Mouse (Mus musculus) granulocyte monocyte progenitor cell, adult 5-6 weeks (primary cell): ENCODE data around the gene Katna1. TPM values are rescaled to one million over a fixed set of nuclear protein-coding genes. Genes with fewer than 3 reads are reported as not detected.
A peak's percentile ranks its signal among the peaks of the same experiment; 100 is the strongest.

Experiments used
- ATAC-seq: replicated peaks from 2 replicates; pipeline ENCODE4 v1.8.0; 2016; ENCODE audit warnings: mild to moderate bottlenecking, moderate TSS enrichment, inconsistent platforms; ENCODE audit not compliant: poor library complexity, severe bottlenecking
- total RNA-seq, 2 experiments: library from RNA; stranded (forward) in 1 of 2; stranded (reverse) in 1 of 2; fragments of 200-712, 200-1000 nt in 1 of 2; fragments of >200 nt in 1 of 2; fragmentation: Nextera tagmentation in 1 of 2; gene quantifications; 2 replicates each; pipeline ENCODE4 v1.2.3; 2014 to 2017

The Katna1 gene
- total RNA-seq, 2 experiments from 2014 or later: 42.5 to 61.3 TPM

DNA sequence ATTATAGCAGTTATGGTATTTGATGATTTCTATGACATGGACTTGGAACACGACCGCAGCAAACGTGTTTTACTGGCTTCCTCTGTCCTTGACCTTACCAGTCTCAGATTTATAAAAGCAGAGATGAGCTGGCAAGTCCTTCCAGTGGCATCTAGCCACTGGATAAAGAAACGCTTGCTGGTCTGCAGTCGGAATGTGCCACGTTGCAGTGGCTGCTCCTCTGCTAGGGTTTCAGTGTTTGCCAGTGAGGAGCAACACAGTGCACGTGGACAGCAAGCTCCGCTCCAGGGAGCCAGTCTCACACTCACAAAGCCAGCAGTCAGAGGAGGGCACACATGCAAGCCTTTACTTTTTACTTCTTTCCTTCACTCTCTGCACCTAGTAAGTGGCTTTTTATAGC is 49.6 kb downstream of the Katna1 start:
- no peak for ATAC-seq

DNA sequence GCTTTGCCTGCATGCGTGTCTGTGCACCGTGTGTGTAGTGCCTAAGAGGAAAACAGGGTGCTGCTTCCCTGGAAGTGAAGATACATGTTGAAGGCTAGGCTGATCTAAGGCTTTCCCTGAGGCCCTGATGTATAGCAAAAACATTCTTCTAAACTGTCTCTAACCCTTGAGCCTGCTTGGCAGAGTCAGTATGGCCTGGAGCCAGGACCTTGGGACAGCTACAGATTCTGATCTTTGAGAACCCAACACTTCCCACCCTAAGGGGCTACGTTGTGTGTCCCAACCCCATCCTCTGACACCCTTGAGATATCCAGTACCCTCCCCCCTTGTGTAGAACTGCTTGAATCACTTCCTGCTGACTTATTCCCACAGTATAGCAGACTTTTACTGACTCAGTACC is 52.6 kb downstream of the Katna1 start:
- ATAC-seq: no peak

DNA sequence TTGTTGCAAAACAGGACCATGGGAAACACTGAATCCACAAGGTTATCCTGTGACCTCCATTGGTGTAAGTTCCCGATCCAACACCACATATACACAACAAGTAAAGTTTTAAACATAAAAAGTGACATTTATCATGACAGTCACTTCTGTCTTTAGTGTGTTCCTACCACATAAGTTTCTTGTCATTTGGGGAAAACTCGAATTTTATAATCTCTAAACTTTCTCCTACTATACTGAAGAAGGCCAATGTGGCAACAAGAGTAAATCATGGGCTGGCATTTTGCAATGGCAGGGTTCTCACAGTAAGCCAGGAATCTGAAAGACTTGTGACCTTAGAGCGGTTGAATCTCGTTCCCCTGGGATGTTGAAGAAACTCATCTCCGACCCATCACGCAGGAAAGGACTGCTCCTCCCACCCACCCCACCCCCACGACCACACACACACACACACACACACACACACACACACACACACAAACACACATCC is 54.0 kb downstream of the Katna1 start:
- ATAC-seq: no peak

DNA sequence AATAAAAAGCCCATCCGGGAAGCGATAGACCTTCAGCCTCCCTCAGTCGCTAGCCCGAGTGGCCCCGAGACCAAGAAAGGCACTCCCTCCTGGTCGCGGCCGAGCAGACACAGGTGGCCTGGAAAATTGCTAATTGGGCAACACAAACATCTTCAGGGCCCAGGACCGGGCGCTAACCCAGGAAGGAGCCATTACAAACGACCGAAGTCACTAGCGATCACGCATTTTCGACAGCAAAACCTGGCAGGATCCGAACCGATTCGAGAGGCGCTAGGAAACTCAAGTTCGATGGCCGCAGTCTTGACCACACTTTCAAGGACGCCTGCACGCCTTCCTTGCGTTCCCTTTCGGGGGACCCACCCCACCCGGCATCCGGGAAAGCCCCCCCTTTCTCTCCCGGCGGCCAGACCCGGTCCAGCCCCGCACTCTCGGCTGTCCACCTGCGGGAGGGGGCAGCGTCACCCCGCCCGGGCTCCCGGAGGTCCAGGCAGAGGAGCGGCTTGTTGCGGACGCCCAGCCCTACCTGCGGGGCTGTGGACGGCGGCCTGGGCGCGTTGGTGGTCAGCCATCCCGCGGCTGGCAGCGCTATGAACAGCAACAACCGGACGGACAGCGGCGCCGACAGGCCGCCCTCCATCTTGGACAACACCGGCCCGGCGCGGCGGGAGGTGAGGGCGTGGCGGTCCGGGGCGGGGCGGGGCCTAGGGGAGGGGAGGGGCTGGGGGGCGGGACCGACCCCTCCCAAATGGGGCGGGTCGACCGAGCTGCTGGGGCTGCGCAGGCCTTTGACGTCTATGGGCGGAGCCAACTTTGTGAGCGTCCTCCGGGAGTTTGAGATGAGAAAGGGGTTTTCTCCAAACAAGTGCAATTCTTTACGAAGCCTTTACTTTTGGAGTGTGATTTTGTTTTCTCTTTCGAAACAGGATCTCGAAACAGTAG is 54.7 kb downstream of the Katna1 start:
- ATAC-seq: peak; percentile 94

DNA sequence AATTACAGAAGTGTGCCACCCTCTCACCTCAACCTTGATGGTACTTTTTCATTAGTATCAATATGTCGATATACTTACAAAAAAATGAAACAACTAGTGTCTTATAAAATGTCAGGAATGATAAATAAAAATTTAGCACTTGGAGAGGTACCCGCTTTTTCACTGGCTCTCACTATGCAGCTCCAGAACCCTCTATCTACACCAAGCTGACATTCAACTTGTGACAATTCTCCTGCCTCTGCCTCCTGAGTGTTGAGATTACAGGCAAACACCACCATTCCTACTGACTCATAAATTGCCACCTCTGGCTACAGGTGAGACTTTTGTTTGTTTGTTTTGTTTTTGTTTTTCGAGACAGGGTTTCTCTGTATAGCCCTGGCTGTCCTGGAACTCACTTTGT is 55.4 kb downstream of the Katna1 start:
- no peak for ATAC-seq

DNA sequence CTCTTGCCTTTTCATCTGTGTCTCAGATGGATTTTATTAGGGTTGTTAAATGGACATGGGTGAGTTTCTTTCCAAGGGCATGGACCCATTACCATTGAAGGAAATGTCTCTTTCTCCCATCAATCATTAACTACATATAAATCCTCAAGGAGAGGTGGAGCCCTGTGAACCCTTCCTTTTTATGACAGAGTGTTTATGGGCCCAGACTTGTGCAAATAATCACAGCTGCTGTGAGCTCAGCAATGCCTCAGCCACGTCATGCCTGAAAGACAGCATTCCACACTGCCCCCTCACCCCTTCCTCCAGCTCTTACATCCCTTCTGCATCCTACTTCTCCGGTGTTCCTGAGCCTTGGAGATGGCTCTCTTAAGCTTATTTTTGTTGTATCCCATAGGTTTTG is 61.5 kb downstream of the Katna1 start:
- no peak for ATAC-seq

DNA sequence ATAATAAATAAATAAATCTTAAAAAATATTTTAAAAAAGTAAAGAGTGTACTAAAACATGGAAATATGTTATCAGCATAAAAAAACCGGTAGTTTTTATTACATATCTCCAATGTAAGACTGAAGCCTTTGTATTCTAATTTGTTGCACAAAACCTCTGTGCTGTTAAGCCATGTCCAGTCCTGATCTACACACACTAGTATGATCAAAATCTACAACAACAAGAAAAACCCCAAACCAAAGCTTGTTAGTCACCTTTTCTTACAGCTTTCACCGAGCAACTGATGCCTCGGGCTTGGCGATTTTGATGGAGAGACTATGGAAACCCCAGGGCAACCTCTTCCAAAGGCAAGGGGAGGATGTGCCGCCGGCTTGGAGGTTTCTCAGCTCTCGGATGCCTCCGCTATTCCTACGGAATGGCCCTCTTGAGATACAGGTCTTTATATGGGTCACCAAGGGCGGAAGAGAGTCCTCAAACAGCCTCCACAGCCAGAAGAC is 66.5 kb downstream of the Katna1 start:
- no peak for ATAC-seq

DNA sequence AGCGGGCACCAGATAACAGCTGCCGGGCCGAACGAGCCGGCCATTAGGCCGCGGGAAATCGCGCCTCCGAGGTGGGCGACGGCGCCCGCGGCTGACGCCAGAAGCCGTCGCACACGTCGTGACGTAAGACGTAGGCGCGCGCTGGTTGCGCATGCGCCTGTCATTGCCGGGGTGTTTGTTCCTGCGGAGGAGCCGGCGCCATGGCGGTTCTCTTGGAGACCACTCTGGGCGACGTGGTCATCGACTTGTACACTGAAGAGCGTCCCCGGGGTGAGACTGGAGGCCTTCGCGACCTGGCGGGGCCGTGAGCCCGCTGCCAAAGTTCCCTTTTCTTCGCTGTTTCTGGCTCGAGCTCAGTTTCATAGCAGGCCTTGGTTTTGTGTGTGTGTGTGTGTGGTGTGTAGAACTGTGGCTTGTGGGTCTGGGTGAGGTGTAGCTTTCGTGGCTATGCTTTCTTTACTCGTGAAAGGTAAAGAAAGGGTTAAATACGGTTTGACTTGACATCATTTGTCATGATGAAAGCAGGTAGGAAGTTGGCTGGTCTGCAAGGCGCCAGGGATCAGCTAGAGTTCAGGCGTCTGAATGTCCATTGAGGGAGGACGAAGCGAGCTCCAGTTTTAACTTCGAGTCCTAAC is 67.1 kb downstream of the Katna1 start, which contains the start of the genes Ginm1 and Ppil4:
Gene Ginm1, minus strand, starts transcription at position 74 of the 635 bp plus-strand sequence.
Gene Ppil4, plus strand, starts transcription at position 141 of the 635 bp plus-strand sequence.
- ATAC-seq: peak; percentile 99

DNA sequence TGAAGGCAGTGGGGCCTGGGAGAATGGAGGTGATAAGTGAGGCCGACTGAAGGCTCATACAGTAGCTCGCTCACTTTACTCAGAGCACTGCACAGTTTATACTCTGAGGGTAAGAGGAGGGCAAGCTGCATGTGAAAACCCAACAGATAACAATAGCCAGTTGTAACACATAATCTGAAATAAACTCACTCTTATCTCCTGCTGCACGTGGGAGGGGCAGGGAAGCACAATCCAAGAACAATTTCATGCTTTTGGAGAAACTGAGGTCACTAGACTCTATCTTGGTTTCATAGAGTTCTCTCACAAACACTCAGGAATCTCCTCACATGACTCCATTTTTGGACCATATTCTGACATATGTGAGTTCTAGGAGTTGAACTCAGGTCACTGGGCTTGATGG is 75.5 kb downstream of the Katna1 start:
- ATAC-seq: no peak

DNA sequence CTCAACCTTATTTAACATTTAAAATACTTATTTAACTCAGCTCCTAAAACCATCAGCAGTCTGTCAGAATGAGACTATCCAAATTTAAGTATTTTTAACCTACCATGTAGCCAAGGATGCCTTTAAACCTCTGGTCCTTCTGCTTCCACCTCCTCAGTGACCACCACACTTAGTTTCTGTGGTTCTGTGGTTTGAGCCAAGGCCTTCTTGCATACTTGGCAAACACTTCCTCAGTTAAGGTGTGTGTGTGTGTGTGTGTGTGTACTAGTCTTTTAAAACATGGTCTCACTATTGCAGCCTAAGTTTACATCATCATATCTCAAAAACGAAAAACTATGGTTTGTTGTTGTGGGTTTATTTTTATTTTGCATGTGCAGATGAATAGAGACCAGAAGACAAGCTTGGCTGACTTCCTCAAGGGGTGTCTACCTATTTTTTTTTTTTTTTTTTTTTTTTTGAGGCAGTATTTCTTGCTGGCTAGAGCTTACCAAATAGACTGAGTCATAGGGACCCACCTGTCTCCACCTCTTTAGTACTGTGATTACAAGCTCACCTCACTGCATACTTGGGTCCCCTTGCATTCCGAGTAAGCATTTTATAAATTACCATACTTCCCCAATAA is 76.8 kb downstream of the Katna1 start:
- ATAC-seq: peak; percentile 68

DNA sequence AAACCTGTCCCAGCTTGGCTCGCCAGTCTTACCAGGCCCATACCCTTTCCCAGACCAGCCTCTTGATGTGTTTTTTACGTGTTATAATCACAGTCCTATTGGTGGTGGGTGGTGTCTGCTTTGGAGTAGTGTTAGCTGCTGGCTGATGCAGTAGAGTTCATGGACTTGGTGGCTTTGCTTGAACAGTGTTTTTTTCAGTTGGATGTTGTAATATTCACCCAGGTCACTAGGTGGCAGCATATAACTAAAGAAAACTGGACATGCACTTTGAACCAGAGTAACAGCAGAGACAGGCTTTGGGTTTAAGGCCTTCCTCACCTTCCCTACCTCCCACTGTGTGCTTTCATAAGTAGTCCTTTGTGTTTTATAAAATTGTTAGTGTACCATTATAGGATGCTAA is 84.1 kb downstream of the Katna1 start:
- peak; percentile 81 for ATAC-seq

Other genes with a start within 250 kb of the Katna1 start
- 0.45 and 1.2 TPM in 2 replicates for gene Lrp11, start 136.2 kb upstream of the Katna1 start, total RNA-seq (2014; fragmentation: Nextera tagmentation)
- 0.57 and 0.82 TPM in 2 replicates for gene Lrp11, start 136.2 kb upstream of the Katna1 start, total RNA-seq (2017)
- 18.7 and 40.1 TPM in 2 replicates for gene Nup43, start 58.5 kb upstream of the Katna1 start, total RNA-seq (2014; fragmentation: Nextera tagmentation)
- gene Nup43, start 58.5 kb upstream of the Katna1 start, total RNA-seq (2017): 26.2 and 27.2 TPM in 2 replicates
- gene Pcmt1, start 44.9 kb upstream of the Katna1 start, total RNA-seq (2014; fragmentation: Nextera tagmentation): 46.8 and 64.6 TPM in 2 replicates
- gene Pcmt1, start 44.9 kb upstream of the Katna1 start, total RNA-seq (2017): 68.1 and 81.7 TPM in 2 replicates
- 23.1 and 29.9 TPM in 2 replicates for gene Lats1, start 44.8 kb upstream of the Katna1 start, total RNA-seq (2014; fragmentation: Nextera tagmentation)
- 12.4 and 16.2 TPM in 2 replicates for gene Lats1, start 44.8 kb upstream of the Katna1 start, total RNA-seq (2017)
- 30.5 and 32.2 TPM in 2 replicates for gene Ginm1, start 66.8 kb downstream of the Katna1 start, total RNA-seq (2014; fragmentation: Nextera tagmentation)
- gene Ginm1, start 66.8 kb downstream of the Katna1 start, total RNA-seq (2017): 40.5 and 57.9 TPM in 2 replicates
- 32.8 and 38.8 TPM in 2 replicates for gene Ppil4, start 66.9 kb downstream of the Katna1 start, total RNA-seq (2014; fragmentation: Nextera tagmentation)
- gene Ppil4, start 66.9 kb downstream of the Katna1 start, total RNA-seq (2017): 79.6 and 88.6 TPM in 2 replicates
- gene Zc3h12d, start 106.5 kb downstream of the Katna1 start, total RNA-seq (2014; fragmentation: Nextera tagmentation): not detected in 2 replicates
- gene Zc3h12d, start 106.5 kb downstream of the Katna1 start, total RNA-seq (2017): 0.30 and 0.36 TPM in 2 replicates
- 97.2 and 121 TPM in 2 replicates for gene Tab2, start 230.2 kb downstream of the Katna1 start, total RNA-seq (2014; fragmentation: Nextera tagmentation)
- gene Tab2, start 230.2 kb downstream of the Katna1 start, total RNA-seq (2017): 52.1 and 58.9 TPM in 2 replicates